Mouse (Mus musculus) limb, embryonic 12.5 days (tissue): ENCODE data around the gene Nckap5l. TPM values are rescaled to one million over a fixed set of nuclear protein-coding genes. Genes with fewer than 3 reads are reported as not detected.
"Not testable (repeated sequence)": the region's sequence is repeated elsewhere in the genome, so short reads cannot be mapped to it uniquely, and the experiment has no call there.

Experiments used
- ATAC-seq: fragments of 200-750 bp; cut with Nextera tagmentation; 2 replicates; pipeline ENCODE4 v1.8.0; 2017; ENCODE audit warnings: low read depth, moderate TSS enrichment; ENCODE audit not compliant: insufficient number of reproducible peaks, insufficient read depth, low FRiP score, low TSS enrichment
- H3K27ac ChIP-seq: fragments of 300-500 bp; sonication (generic); 2 replicates; pipeline ENCODE4 v1.5.1; 2016; ENCODE audit warnings: mild to moderate bottlenecking, moderate library complexity
- H3K27me3 ChIP-seq: fragments of 300-500 bp; sonication (generic); 2 replicates; pipeline ENCODE4 v1.6.1; 2016; ENCODE audit warnings: mild to moderate bottlenecking, moderate library complexity
- H3K36me3 ChIP-seq: fragments of 300-500 bp; sonication (generic); 2 replicates; pipeline ENCODE4 v1.6.1; 2016; ENCODE audit warnings: mild to moderate bottlenecking, moderate library complexity
- H3K4me1 ChIP-seq: fragments of 300-500 bp; sonication (generic); replicated peaks from 2 replicates; pipeline ENCODE4 v1.6.1; 2016
- H3K4me2 ChIP-seq: fragments of 300-500 bp; sonication (generic); 2 replicates; pipeline ENCODE4 v1.6.1; 2016; ENCODE audit warnings: mild to moderate bottlenecking, moderate library complexity
- H3K4me3 ChIP-seq: fragments of 300-500 bp; sonication (generic); replicated peaks from 2 replicates; pipeline ENCODE4 v1.5.1; 2016; ENCODE audit warnings: mild to moderate bottlenecking
- H3K9ac ChIP-seq: fragments of 300-500 bp; sonication (generic); replicated peaks from 2 replicates; pipeline ENCODE4 v1.6.1; 2016; ENCODE audit warnings: mild to moderate bottlenecking, moderate library complexity
- H3K9me3 ChIP-seq: fragments of 300-500 bp; sonication (generic); 2 replicates; pipeline ENCODE4 v1.6.1; 2016; ENCODE audit warnings: mild to moderate bottlenecking, moderate library complexity
- WGBS: fragments of 180-500 bp; shearing (Covaris S2); methylation state at CpG from one replicate; pipeline ENCODE4 v1.1.7; 2016; 5-methylcytosine and 5-hydroxymethylcytosine counted together
- polyA plus RNA-seq: library from polyadenylated mRNA; unstranded; fragments of >200 nt; fragmentation: Nextera tagmentation; extraction: Ambion mirVana; gene quantifications from 2 replicates; pipeline ENCODE4 v1.2.1, GENCODE M21; 2016

Nckap5l gene
- polyA plus RNA-seq, 1 experiment from 2014 or later = 13.6 TPM

DNA sequence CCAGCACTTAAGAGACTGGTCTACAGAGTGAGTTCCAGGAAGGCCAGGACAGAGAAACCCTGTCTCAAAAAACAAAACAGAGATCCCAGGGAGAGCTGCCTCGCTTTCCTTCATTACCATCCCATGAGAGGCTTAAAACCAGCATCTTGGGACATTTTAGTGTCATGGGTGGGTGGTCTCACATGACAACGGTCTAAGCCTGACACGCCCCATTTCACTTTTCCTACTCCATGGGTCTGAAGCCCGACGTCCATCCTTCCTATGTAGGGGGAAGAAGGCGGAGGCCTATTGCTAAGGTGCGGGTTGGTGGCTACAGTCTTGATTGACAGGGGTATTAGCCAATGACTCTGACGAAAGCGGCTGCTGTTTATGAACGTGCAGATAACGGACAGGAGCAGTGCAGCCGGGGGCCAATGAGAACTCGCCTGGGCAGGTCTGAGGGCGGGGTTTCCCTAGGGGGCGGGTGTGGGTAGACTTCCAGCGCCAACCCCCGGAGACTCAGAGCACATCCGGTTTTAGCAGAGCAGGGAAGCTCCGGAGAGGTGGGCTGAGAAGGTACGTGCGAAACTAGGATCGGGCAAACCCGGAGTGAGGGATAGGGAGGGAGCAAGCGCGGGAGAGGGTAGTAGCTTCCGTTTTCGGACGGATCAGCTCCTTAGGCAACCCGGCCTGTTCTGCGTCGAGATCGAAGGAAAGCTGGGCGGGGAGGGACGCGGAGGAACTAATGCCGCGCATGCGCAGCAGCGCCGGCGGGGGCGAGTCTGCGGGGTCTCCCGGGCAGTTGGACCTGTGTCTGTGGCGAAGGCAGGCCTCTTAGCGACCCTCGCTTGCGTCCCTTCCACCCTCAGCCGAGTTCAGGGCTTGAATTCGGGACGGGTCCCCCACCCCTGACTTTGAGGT lies 64.8 kb downstream of the Nckap5l start, which contains the start of gene Tmbim6:
Tmbim6 (plus strand) TSS at position 397 of the 900 bp plus-strand sequence.
- Histone ChIP-seq H3K9ac (peak within 1 kb of the TSS; percentile 87), H3K4me2 (peak within 1 kb of the TSS; percentile 98), H3K4me3 (peak within 1 kb of the TSS; percentile 79), H3K27me3 (no peaks in the 10 kb centered on the region), H3K9me3 (no peaks in the 10 kb centered on the region), H3K4me1 (peaks cover 38% of the 10 kb centered on the region), H3K27ac (peak within 1 kb of the TSS; percentile 86), H3K36me3 (no peaks in the 10 kb centered on the region)
- WGBS = under 1% methylated on average over 51 of the region's 51 CpGs
- peak; percentile 100 for ATAC-seq

DNA sequence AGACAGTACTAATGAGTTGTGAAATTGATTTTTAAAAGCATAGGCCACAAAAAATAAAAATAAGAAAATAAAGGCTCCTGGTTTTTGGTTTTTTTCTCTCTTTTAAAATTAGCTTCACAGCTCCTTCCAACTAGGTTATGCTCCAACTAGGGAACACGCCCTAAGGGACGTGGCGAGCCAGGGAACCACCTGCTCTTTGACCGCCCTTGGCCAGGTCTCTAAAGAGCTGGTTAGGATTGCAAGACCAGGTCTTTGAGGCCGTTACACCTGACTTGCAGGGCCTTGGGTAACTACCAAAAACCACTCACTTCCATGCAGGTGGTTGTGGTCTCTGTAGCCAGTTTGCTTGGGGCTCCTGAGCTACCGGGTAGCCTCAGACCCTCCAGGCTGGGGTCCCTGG lies 65.6 kb downstream of the Nckap5l start:
- Histone ChIP-seq H3K27me3 (no peaks in the 10 kb centered on the region), H3K4me2 (peak overlapping the region; percentile 98), H3K4me1 (peaks cover 37% of the 10 kb centered on the region), H3K36me3 (no peaks in the 10 kb centered on the region), H3K9ac (no peak overlapping the region), H3K27ac (peak overlapping the region; percentile 64), H3K9me3 (no peaks in the 10 kb centered on the region), H3K4me3 (peak overlapping the region; percentile 79)
- no peak; the same call in 1 of the 2 replicates for ATAC-seq
- WGBS = 83% methylated on average over 6 of the region's 6 CpGs

- WGBS = 61% methylated on average over 7 of the region's 7 CpGs
- no peaks in the 10 kb centered on the region for H3K36me3 ChIP-seq
Measured at GRCm38 (mm10) chr15:99390472-99391401, 66.8 kb downstream of the Nckap5l start.

GRCm38 (mm10) chr15:99387976-99388375 lies 69.6 kb downstream of the Nckap5l start:
- H3K4me1 ChIP-seq = peaks cover 17% of the 10 kb centered on the region
- no peak overlapping the region for H3K9ac ChIP-seq
- ATAC-seq = no peak
- WGBS = 80% methylated on average over 4 of the region's 4 CpGs
- no peaks in the 10 kb centered on the region for H3K27me3 ChIP-seq
- H3K27ac ChIP-seq = no peak overlapping the region
- no peaks in the 10 kb centered on the region for H3K9me3 ChIP-seq
- no peak overlapping the region for H3K4me3 ChIP-seq
- no peaks in the 10 kb centered on the region for H3K36me3 ChIP-seq
- no peak overlapping the region for H3K4me2 ChIP-seq

More at GRCm38 (mm10) chr15:99390472-99391401, 66.8 kb downstream of the Nckap5l start:
- ATAC-seq = no peak
- no peak overlapping the region for H3K4me2 ChIP-seq
- no peak overlapping the region for H3K9ac ChIP-seq
- no peak overlapping the region for H3K27ac ChIP-seq
- H3K27me3 ChIP-seq = no peaks in the 10 kb centered on the region
- no peak overlapping the region for H3K4me3 ChIP-seq
- peaks cover 25% of the 10 kb centered on the region for H3K4me1 ChIP-seq
- H3K9me3 ChIP-seq = no peaks in the 10 kb centered on the region

DNA sequence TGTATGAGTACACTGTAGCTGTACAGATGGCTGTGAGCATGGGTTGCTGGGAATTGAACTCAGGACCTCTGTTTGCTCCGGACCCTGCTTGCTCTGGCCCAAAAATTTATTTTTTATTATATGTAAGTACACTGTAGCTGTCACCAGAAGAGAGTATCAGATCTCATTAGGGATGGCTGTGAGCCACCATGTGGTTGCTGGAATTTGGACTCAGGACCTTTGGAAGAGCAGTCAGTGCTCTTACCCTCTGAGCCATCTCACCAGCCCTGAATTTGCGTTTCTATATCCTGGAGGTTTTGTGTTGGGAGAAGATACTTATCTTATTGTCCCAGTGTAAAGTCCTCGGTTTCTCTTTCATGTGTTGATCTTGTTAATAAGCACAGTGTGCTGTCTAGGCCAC lies 70.8 kb downstream of the Nckap5l start:
- Histone ChIP-seq H3K27me3 (no peaks in the 10 kb centered on the region), H3K36me3 (no peaks in the 10 kb centered on the region), H3K27ac (no peak overlapping the region), H3K4me2 (no peak overlapping the region), H3K4me3 (no peak overlapping the region), H3K4me1 (peaks cover 12% of the 10 kb centered on the region), H3K9ac (no peak overlapping the region), H3K9me3 (no peaks in the 10 kb centered on the region)
- ATAC-seq = no peak
- 81% methylated on average over 3 of the region's 3 CpGs for WGBS

DNA sequence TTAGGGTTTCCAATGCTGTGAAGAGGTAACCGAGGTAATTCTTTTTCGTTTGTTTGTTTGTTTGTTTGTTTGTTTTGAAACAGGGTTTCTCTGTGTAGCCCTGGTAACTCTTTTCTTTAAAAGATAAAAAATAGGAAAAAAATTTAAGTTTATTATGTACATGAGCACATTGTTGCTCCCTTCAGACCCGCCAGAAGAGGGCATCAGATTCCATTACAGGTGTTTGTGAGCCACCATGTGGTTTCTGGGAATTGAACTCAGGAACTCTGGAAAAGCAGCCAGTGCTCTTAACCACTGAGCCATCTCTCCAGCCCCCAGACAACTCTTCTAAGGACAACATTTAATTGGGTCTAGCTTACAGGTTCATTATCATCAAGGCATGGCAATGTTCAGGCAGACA lies 71.4 kb downstream of the Nckap5l start:
- not testable (repeated sequence) for H3K27me3 ChIP-seq, ATAC-seq, H3K4me2 ChIP-seq, H3K4me3 ChIP-seq, H3K9ac ChIP-seq, H3K9me3 ChIP-seq, H3K36me3 ChIP-seq, H3K27ac ChIP-seq
- peaks cover 12% of the 10 kb centered on the region for H3K4me1 ChIP-seq
- WGBS = 68% methylated on average over 3 of the region's 3 CpGs

- ATAC-seq = no peak
- H3K9ac ChIP-seq = no peak overlapping the region
- peaks cover 12% of the 10 kb centered on the region for H3K4me1 ChIP-seq
- no peaks in the 10 kb centered on the region for H3K27me3 ChIP-seq
- no peaks in the 10 kb centered on the region for H3K36me3 ChIP-seq
- no peak overlapping the region for H3K4me2 ChIP-seq
- no peaks in the 10 kb centered on the region for H3K9me3 ChIP-seq
- H3K27ac ChIP-seq = peak overlapping the region; percentile 32; the same call in 1 of the 2 replicates
- 13% methylated on average over 6 of the region's 6 CpGs for WGBS
- H3K4me3 ChIP-seq = no peak overlapping the region
Measured at GRCm38 (mm10) chr15:99384071-99384470, 73.5 kb downstream of the Nckap5l start.

DNA sequence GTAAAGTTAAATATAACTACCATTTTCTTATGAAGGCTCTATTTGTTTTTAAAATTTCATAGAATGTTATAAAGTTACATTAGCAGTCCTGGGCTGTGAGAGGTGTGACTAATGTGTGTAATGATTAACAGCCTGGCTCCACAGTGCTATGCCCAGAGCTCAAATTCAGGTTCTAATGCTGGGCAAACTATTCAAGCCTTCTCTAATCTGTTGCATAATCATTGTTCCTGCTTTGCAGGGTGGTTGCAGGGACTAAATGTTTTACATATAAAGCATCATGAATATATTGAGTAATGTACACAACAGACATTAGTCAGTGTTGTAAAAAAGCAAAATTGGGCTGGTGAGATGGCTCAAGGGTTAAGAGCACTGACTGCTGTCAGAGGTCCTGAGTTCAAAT lies 74.7 kb downstream of the Nckap5l start:
- Histone ChIP-seq H3K36me3 (no peaks in the 10 kb centered on the region), H3K27ac (no peak overlapping the region), H3K27me3 (no peaks in the 10 kb centered on the region), H3K4me2 (no peak overlapping the region), H3K4me1 (peaks cover 12% of the 10 kb centered on the region), H3K9ac (no peak overlapping the region), H3K9me3 (peaks cover 5% of the 10 kb centered on the region; the same call in 1 of the 2 replicates), H3K4me3 (no peak overlapping the region)
- ATAC-seq = no peak

- H3K27ac ChIP-seq = no peak overlapping the region
- no peak for ATAC-seq
- 88% methylated on average over 5 of the region's 5 CpGs for WGBS
Measured at GRCm38 (mm10) chr15:99376240-99376639, 81.3 kb downstream of the Nckap5l start.

GRCm38 (mm10) chr15:99375581-99375980 lies 82.0 kb downstream of the Nckap5l start:
- no peak overlapping the region for H3K9ac ChIP-seq
- no peak overlapping the region for H3K27ac ChIP-seq
- peaks cover 5% of the 10 kb centered on the region; the same call in 1 of the 2 replicates for H3K9me3 ChIP-seq
- peaks cover 1% of the 10 kb centered on the region; the same call in 1 of the 2 replicates for H3K4me1 ChIP-seq
- no peaks in the 10 kb centered on the region for H3K36me3 ChIP-seq
- no peak for ATAC-seq
- no peak overlapping the region for H3K4me2 ChIP-seq
- H3K4me3 ChIP-seq = no peak overlapping the region
- H3K27me3 ChIP-seq = no peaks in the 10 kb centered on the region
- WGBS = 91% methylated on average over 3 of the region's 3 CpGs

More at GRCm38 (mm10) chr15:99376240-99376639, 81.3 kb downstream of the Nckap5l start:
- Histone ChIP-seq H3K27me3 (no peaks in the 10 kb centered on the region), H3K4me2 (no peak overlapping the region), H3K36me3 (no peaks in the 10 kb centered on the region), H3K9ac (no peak overlapping the region), H3K9me3 (peaks cover 5% of the 10 kb centered on the region; the same call in 1 of the 2 replicates), H3K4me1 (no peaks in the 10 kb centered on the region), H3K4me3 (no peak overlapping the region)

DNA sequence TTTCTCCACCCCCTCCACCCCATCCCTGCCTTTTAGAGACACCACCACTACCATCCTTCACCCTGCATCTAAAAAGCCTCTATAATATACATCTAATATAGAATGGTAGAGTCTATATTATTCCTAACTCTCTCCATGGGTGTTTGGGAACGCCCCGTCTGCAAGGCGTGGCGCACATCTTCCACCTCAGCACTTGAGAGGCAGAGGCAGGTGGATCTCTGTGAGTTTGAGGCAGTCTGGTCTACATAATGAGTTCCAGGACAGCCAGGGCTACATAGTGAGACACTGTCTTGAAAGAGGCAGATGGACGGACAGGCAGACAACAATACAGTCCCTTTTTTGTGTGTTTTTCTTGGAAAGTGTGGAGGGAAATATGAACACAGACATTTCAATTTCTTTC lies 82.5 kb downstream of the Nckap5l start:
- Histone ChIP-seq H3K27me3 (no peaks in the 10 kb centered on the region), H3K36me3 (no peaks in the 10 kb centered on the region), H3K4me2 (no peak overlapping the region), H3K4me1 (peaks cover 2% of the 10 kb centered on the region; the same call in 1 of the 2 replicates), H3K9ac (no peak overlapping the region), H3K9me3 (peaks cover 5% of the 10 kb centered on the region; the same call in 1 of the 2 replicates), H3K4me3 (no peak overlapping the region), H3K27ac (no peak overlapping the region)
- no peak for ATAC-seq
- 92% methylated on average over 5 of the region's 5 CpGs for WGBS
